Mouse (Mus musculus) heart, postnatal 25 days (tissue): ENCODE data around the gene Crat. TPM values are rescaled to one million over a fixed set of nuclear protein-coding genes. Genes with fewer than 3 reads are reported as not detected.

Experiments
- DNase-seq: peaks from one replicate; pipeline ENCODE4 v3.0.0; 2022; ENCODE audit warnings: low spot score
- intact Hi-C: fragments of 180-260 bp; cut with DNase I; formaldehyde crosslinking; loops from one replicate; pipeline ENCODE4 v1.15.1; 2025
- microRNA-seq: library from miRNA; unstranded; fragments of <30 nt; microRNA quantifications from one replicate; pipeline ENCODE4 v1.2.0, GENCODE M21; 2022
- total RNA-seq, 2 experiments: library from RNA; stranded (reverse); gene quantifications; 2 replicates each; pipeline ENCODE4 v1.2.3; 2021

The Crat gene
- total RNA-seq, 2 experiments from 2014 or later = 433 to 486 TPM

GRCm38 (mm10) chr2:30355861-30356260 is 59.8 kb downstream of the Crat start:
- DNase-seq = no peak

GRCm38 (mm10) chr2:30351149-30351548 is 64.5 kb downstream of the Crat start:
- DNase-seq = no peak
- intact Hi-C loops = no loop called here

More at GRCm38 (mm10) chr2:30355861-30356260, 59.8 kb downstream of the Crat start:
- intact Hi-C loops = no loop called here

Small RNA genes lying within 50 kb of the gene (microRNA-seq; reads per million reads assigned to microRNA genes)
- not detected for gene Gm47292

Other genes starting within 250 kb of the Crat start
- 100 to 1,000 TPM in 1 of 2 experiments, 10 to 100 TPM in 1; 93.8 to 100 TPM for gene Endog, start 244.3 kb downstream of the Crat start, total RNA-seq
- 1 to 10 TPM; 4.5 to 6.1 TPM for gene Spout1, start 237.4 kb downstream of the Crat start, total RNA-seq
- gene Kyat1, start 210.0 kb downstream of the Crat start, total RNA-seq = 10 to 100 TPM; 43.1 to 44.0 TPM
- 10 to 100 TPM; 58.2 to 66.7 TPM for gene Lrrc8a, start 178.1 kb downstream of the Crat start, total RNA-seq
- gene Gm28035, start 175.2 kb downstream of the Crat start, total RNA-seq = 1 to 10 TPM; 3.7 to 4.4 TPM
- gene Phyhd1, start 149.6 kb downstream of the Crat start, total RNA-seq = 100 to 1,000 TPM in 1 of 2 experiments, 10 to 100 TPM in 1; 94.8 to 104 TPM
- under 1 TPM in 1 of 2 experiments, not detected in 1; 0.91 TPM for gene Gm28038, start 134.8 kb downstream of the Crat start, total RNA-seq
- 10 to 100 TPM; 23.6 to 26.3 TPM for gene Dolk, start 129.5 kb downstream of the Crat start, total RNA-seq
- gene Nup188, start 129.4 kb downstream of the Crat start, total RNA-seq = 10 to 100 TPM; 19.6 to 20.0 TPM
- gene Sh3glb2, start 56.5 kb downstream of the Crat start, total RNA-seq = 10 to 100 TPM; 39.7 to 40.3 TPM
- 10 to 100 TPM; 68.5 to 74.0 TPM for gene Miga2, start 51.6 kb downstream of the Crat start, total RNA-seq
- 10 to 100 TPM in 1 of 2 experiments, 1 to 10 TPM in 1; 8.3 to 10.4 TPM for gene Dolpp1, start 23.6 kb downstream of the Crat start, total RNA-seq
- gene Ptpa, start 226 bp upstream of the Crat start, total RNA-seq = 10 to 100 TPM; 91.2 to 92.3 TPM
- gene Ier5l, start 58.4 kb upstream of the Crat start, total RNA-seq = 1 to 10 TPM; 4.1 to 6.9 TPM
- gene Cstad, start 179.2 kb upstream of the Crat start, total RNA-seq = 1 to 10 TPM; 1.2 TPM